Mouse (Mus musculus): ENCODE data around the gene 1700024B05Rik. TPM values are rescaled to one million over a fixed set of nuclear protein-coding genes. Genes with fewer than 3 reads are reported as not detected.
"Not testable (repeated sequence)": the region's sequence is repeated elsewhere in the genome, so short reads cannot be mapped to it uniquely, and the experiment has no call there.

Gene 1700024B05Rik
- total RNA-seq (2017): 0.47 TPM in 1 of 2 replicates, not detected in the other

DNA sequence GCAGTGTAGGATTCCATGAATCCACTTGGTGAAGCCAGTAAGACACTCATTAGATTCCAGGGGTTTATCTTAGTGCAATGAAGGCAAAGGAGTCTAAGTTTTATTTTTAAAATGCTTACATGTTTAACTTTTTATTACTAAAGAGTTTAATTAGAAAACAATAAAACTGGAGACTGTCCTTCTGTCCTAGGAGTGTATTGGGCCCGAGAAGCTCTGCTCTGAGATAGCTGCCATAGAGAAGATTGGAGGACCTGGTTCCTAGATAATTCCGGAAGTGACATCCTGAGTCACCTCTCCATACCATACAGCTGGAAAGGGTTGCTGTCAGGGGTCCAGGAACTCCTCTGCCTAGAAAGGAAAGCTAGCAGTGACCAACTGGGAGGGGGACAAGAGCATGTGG lies at the start of gene 1700024B05Rik:
TSS of gene 1700024B05Rik (plus strand) at position 301 of the 400 bp plus-strand sequence.
- ATAC-seq (ENCODE audit: extremely low read depth, insufficient number of reproducible peaks, low FRiP score, poor library complexity, severe bottlenecking): not testable (repeated sequence)

DNA sequence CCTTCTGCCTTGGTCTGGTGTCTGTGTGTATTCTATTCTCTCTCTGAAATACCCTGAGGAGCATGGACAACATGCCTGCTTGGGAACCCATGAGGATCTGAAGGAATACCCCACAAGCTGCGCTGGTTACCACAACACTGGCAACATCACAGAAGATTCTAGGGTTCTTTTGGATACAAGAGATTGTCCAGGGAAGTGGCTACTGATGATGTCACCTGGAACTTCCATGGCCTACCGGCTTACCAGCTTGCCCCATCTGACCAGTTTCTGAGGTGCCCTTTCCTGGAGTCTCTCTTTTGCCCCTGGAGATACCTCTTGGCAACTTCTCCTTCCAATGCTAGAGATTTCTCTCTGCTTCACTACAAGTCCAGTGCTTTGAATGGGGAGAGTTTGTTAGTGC lies 36.6 kb upstream of the 1700024B05Rik start, which contains the start of gene Gm7980:
TSS of gene Gm7980 (minus strand) at position 101 of the 400 bp plus-strand sequence.
- not testable (repeated sequence) for ATAC-seq (ENCODE audit: extremely low read depth, insufficient number of reproducible peaks, low FRiP score, poor library complexity, severe bottlenecking)

DNA sequence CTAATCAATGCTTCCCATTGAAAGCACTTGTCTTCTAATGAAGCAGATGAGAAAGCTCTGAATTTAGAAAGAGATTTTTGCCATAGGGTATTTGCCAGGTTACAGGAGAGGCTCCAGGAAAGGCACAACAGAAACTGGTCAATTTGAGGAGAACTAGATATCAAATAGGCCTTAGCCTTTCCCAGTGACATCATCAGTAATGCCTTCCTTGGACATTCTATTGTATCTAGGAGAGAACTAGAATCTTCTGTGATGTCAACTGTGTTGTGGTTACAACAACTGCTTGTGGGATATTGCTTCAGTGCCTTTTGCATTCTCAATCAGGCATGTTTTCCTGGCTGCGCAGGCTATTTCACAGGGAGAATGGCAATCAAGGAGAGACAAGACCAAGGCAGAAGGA lies 19.1 kb upstream of the 1700024B05Rik start, which contains the start of gene 1700049E17Rik1:
TSS of gene 1700049E17Rik1 (plus strand) at position 301 of the 400 bp plus-strand sequence.
- ATAC-seq (ENCODE audit: extremely low read depth, insufficient number of reproducible peaks, low FRiP score, poor library complexity, severe bottlenecking): not testable (repeated sequence)

DNA sequence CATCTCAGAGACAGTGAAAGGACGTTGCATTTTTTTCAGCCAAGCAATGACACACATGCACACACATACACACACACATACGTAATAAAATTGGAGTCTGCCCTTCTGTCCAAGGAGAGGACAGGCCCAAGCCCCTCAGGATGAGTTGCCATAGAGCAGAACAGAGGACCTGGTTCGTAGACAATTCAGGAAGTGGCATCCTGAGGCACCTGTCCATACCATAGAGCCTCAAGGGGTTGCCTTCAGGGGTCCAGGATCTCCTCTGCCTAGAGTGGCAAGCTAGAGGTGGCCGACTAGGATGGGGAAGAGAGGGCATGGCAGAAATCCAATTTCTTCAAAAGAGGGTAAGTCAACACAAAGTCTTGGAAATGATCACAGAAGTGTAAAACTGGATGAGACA lies 20.3 kb downstream of the 1700024B05Rik start:
- not testable (repeated sequence) for ATAC-seq (ENCODE audit: extremely low read depth, insufficient number of reproducible peaks, low FRiP score, poor library complexity, severe bottlenecking)

DNA sequence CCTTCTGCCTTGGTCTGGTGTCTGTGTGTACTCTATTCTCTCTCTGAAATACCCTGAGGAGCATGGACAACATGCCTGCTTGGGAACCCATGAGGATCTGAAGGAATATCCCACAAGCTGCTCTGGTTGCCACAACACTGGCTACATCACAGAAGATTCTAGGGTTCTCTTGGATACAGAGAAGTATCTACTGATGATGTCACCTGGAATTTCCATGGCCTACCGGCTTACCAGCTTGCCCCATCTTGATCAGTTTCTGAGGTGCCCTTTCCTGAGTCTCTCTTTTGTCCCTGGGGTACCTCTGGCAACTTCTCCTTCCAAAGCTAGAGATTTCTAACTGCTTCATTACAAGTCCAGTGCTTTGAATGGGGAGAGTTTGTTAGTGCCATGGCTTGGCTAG lies 24.0 kb downstream of the 1700024B05Rik start, which contains the start of gene Gm6401:
TSS of gene Gm6401 (minus strand) at position 101 of the 400 bp plus-strand sequence.
- not testable (repeated sequence) for ATAC-seq (ENCODE audit: extremely low read depth, insufficient number of reproducible peaks, low FRiP score, poor library complexity, severe bottlenecking)

DNA sequence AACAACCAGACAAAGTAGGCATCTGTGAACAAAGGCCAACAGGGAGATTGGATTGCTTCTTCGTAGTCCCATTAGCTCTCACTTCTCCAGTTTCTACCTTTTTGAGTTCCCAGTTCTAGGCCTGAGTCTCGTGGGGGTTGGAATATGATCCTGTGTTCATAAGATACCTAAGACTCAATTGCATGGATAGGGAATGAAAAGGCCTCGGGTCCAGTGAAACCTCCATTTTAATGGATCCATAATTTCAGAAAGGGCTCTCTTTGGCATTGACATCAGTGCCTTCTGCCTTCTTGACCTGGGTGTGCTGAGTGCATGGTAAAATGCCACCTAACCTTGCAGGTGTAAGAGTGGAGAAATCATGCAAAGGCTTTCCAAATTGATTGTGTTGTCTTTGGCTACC lies 24.8 kb downstream of the 1700024B05Rik start:
- ATAC-seq (ENCODE audit: extremely low read depth, insufficient number of reproducible peaks, low FRiP score, poor library complexity, severe bottlenecking): not testable (repeated sequence)

DNA sequence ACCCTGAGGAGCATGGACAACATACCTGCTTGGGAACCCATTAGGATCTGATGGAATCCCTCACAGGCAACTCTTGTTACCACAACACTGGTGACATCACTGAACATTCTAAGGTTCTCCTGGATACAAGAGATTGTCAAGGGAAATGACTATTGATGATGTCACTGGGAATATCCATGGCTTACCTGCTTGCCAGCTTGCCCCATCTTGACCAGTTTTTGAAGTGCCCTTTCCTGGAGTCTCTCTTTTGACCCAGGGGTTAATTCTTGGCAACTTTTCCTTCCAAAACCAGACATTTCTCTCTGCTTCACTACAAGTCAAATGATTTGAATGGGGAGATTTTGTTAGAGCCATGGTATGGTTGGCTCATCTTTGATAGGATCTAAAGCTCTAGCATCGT lies 39.4 kb downstream of the 1700024B05Rik start, which contains the start of gene Gm3543:
TSS of gene Gm3543 (minus strand) at position 101 of the 400 bp plus-strand sequence.
- ATAC-seq (ENCODE audit: extremely low read depth, insufficient number of reproducible peaks, low FRiP score, poor library complexity, severe bottlenecking): not testable (repeated sequence)

Other genes with a start within 250 kb of the 1700024B05Rik start
- gene Gm8068, start 242.1 kb upstream of the 1700024B05Rik start, total RNA-seq (2017): not detected in 2 replicates
- gene Gm7929, start 193.4 kb upstream of the 1700024B05Rik start, total RNA-seq (2017): not detected in 2 replicates
- not detected in 2 replicates for gene Gm47189, start 171.6 kb upstream of the 1700024B05Rik start, total RNA-seq (2017)
- not detected in 2 replicates for gene Gm7980, start 36.7 kb upstream of the 1700024B05Rik start, total RNA-seq (2017)
- gene 1700049E17Rik1, start 19.0 kb upstream of the 1700024B05Rik start, total RNA-seq (2017): not detected in 2 replicates
- gene Gm6401, start 23.9 kb downstream of the 1700024B05Rik start, total RNA-seq (2017): not detected in 2 replicates
- not detected in 2 replicates for gene Gm3543, start 39.3 kb downstream of the 1700024B05Rik start, total RNA-seq (2017)
- not detected in 2 replicates for gene Gm7951, start 173.4 kb downstream of the 1700024B05Rik start, total RNA-seq (2017)
- gene Gm17027, start 218.6 kb downstream of the 1700024B05Rik start, total RNA-seq (2017): not detected in 2 replicates
- gene Gm3573, start 246.8 kb downstream of the 1700024B05Rik start, total RNA-seq (2017): not detected in 2 replicates

Data from neutrophil, adult 5-6 weeks (primary cell).